Mouse (Mus musculus) CH12.LX (cell line): ENCODE measurements around the gene Vat1l. TPM values are rescaled to one million over a fixed set of nuclear protein-coding genes. Genes with fewer than 3 reads are reported as not detected.

Experiments
- DNase-seq: peaks from one replicate; pipeline ENCODE4 v3.0.0-alpha.2; 2013; ENCODE audit errors: extremely low read depth
- H3K27ac ChIP-seq: 2 replicates; pipeline ENCODE4 v1.5.1; 2012; ENCODE audit warnings: low read depth, mild to moderate bottlenecking, control low read depth, moderate library complexity; ENCODE audit not compliant: insufficient read depth
- H3K27me3 ChIP-seq: replicated peaks from 2 replicates; pipeline ENCODE3; 2012; ENCODE audit warnings: inconsistent platforms
- H3K36me3 ChIP-seq, 2 experiments: replicated peaks in 1 of 2; 2 replicates each; pipeline versions ENCODE3 to v1.6.1; 2012; ENCODE audit warnings: inconsistent platforms in 1 of 2, low read length in 1 of 2, mild to moderate bottlenecking in 1 of 2, mixed read lengths in 1 of 2, moderate library complexity in 1 of 2; ENCODE audit not compliant: control insufficient read depth in 1 of 2, insufficient read depth in 1 of 2
- H3K4me1 ChIP-seq, 2 experiments: 2 replicates each; pipeline ENCODE4 v1.6.1; 2012; ENCODE audit warnings: inconsistent platforms in 1 of 2, moderate library complexity in 1 of 2; ENCODE audit not compliant: insufficient read depth in 2 of 2, control insufficient read depth in 1 of 2
- H3K4me2 ChIP-seq: 2 replicates; pipeline ENCODE4 v1.6.1; 2012; ENCODE audit warnings: low read depth, mild to moderate bottlenecking, control low read depth; ENCODE audit not compliant: poor library complexity, insufficient read depth, severe bottlenecking
- H3K4me3 ChIP-seq, 3 experiments: fragments of 150-350 bp in 1 of 3; sonication (generic) in 1 of 3; replicated peaks in 1 of 3; 2 replicates each; pipeline versions ENCODE3 to v1.5.1; 2011 to 2012; ENCODE audit warnings: low read depth in 2 of 3, low read length in 2 of 3, mild to moderate bottlenecking in 2 of 3, moderate library complexity in 2 of 3, control low read depth in 1 of 3, improper control_type of control experiment in 1 of 3, inconsistent platforms in 1 of 3, mixed read lengths in 1 of 3; ENCODE audit not compliant: poor library complexity in 1 of 3
- H3K79me2 ChIP-seq: replicated peaks from 2 replicates; pipeline ENCODE4 v1.6.1; 2012; ENCODE audit warnings: mild to moderate bottlenecking, moderate library complexity; ENCODE audit not compliant: control insufficient read depth, poor library complexity, insufficient read depth, severe bottlenecking; ENCODE audit errors: extremely low read depth
- H3K9ac ChIP-seq: 2 replicates; pipeline ENCODE4 v1.6.1; 2012; ENCODE audit warnings: low read depth, mild to moderate bottlenecking, control low read depth, moderate library complexity; ENCODE audit not compliant: insufficient read depth
- H3K9me3 ChIP-seq: replicated peaks from 2 replicates; pipeline ENCODE3; 2012; ENCODE audit warnings: low read length, inconsistent platforms, mixed read lengths
- CHD1 ChIP-seq: IDR thresholded peaks from 2 replicates; pipeline ENCODE4 v1.6.1; 2012; ENCODE audit warnings: low read depth, low read length, improper control_type of control experiment, inconsistent platforms
- CHD2 ChIP-seq: IDR thresholded peaks from 2 replicates; pipeline ENCODE4 v1.6.1; 2011; ENCODE audit warnings: low read length, improper control_type of control experiment
- E2F4 ChIP-seq: IDR thresholded peaks from 2 replicates; pipeline ENCODE4 v1.6.1; 2011; ENCODE audit warnings: low read depth, low read length, improper control_type of control experiment; ENCODE audit not compliant: insufficient replicate concordance
- ELF1 ChIP-seq: IDR thresholded peaks from 2 replicates; pipeline ENCODE4 v1.6.1; 2014; ENCODE audit warnings: low read depth, mild to moderate bottlenecking, inconsistent platforms, low read length, improper control_type of control experiment
- ETS1 ChIP-seq: conservative IDR thresholded peaks from 2 replicates; pipeline ENCODE4 v1.6.1; 2012; ENCODE audit warnings: low read depth, mild to moderate bottlenecking, inconsistent platforms, low read length, improper control_type of control experiment, moderate library complexity
- HCFC1 ChIP-seq: IDR thresholded peaks from 2 replicates; pipeline ENCODE4 v1.6.1; 2012; ENCODE audit warnings: low read depth, mild to moderate bottlenecking, inconsistent platforms, low read length, improper control_type of control experiment
- IRF4 ChIP-seq: IDR thresholded peaks from 2 replicates; pipeline ENCODE4 v1.6.1; 2014; ENCODE audit warnings: low read depth, mild to moderate bottlenecking, inconsistent platforms, low read length, improper control_type of control experiment
- JUND ChIP-seq: conservative IDR thresholded peaks from 2 replicates; pipeline ENCODE4 v1.6.1; 2011; ENCODE audit warnings: low read depth, low read length, improper control_type of control experiment
- MAX ChIP-seq: IDR thresholded peaks from 2 replicates; pipeline ENCODE4 v1.6.1; 2011; ENCODE audit warnings: low read length, improper control_type of control experiment
- MAZ ChIP-seq: IDR thresholded peaks from 2 replicates; pipeline ENCODE4 v1.6.1; 2012; ENCODE audit warnings: low read depth, mild to moderate bottlenecking, inconsistent platforms, low read length, improper control_type of control experiment, moderate library complexity
- MEF2A ChIP-seq: IDR thresholded peaks from 2 replicates; pipeline ENCODE4 v1.6.1; 2014; ENCODE audit warnings: low read depth, mild to moderate bottlenecking, inconsistent platforms, low read length, improper control_type of control experiment, borderline replicate concordance
- MXI1 ChIP-seq: IDR thresholded peaks from 2 replicates; pipeline ENCODE4 v1.6.1; 2011; ENCODE audit warnings: mild to moderate bottlenecking, low read depth, low read length, improper control_type of control experiment
- NELFE ChIP-seq: IDR thresholded peaks from 2 replicates; pipeline ENCODE4 v1.6.1; 2011; ENCODE audit warnings: low read depth, low read length, improper control_type of control experiment
- PAX5 ChIP-seq: IDR thresholded peaks from 2 replicates; pipeline ENCODE4 v1.6.1; 2012; ENCODE audit warnings: low read length, inconsistent platforms, mixed read lengths
- RAD21 ChIP-seq: IDR thresholded peaks from 2 replicates; pipeline ENCODE4 v1.6.1; 2011; ENCODE audit warnings: low read depth, mild to moderate bottlenecking, low read length, improper control_type of control experiment, moderate library complexity
- RCOR1 ChIP-seq: conservative IDR thresholded peaks from 2 replicates; pipeline ENCODE4 v1.6.1; 2012; ENCODE audit warnings: low read depth, mild to moderate bottlenecking, inconsistent platforms, low read length, improper control_type of control experiment
- SMC3 ChIP-seq: IDR thresholded peaks from 2 replicates; pipeline ENCODE4 v1.6.1; 2011; ENCODE audit warnings: low read depth, low read length, improper control_type of control experiment
- ZC3H11A ChIP-seq: IDR thresholded peaks from 2 replicates; pipeline ENCODE4 v1.6.1; 2012; ENCODE audit warnings: low read depth, mild to moderate bottlenecking, inconsistent platforms, low read length, improper control_type of control experiment
- ZKSCAN1 ChIP-seq: IDR thresholded peaks from 2 replicates; pipeline ENCODE4 v1.6.1; 2012; ENCODE audit warnings: low read depth, inconsistent platforms, low read length, improper control_type of control experiment, borderline replicate concordance
- ZMIZ1 ChIP-seq: IDR thresholded peaks from 2 replicates; pipeline ENCODE4 v1.6.1; 2012; ENCODE audit warnings: low read depth, mild to moderate bottlenecking, inconsistent platforms, low read length, improper control_type of control experiment
- dilution Hi-C: fragments of 300-500 bp; cut with MboI; formaldehyde crosslinking; loops from 2 replicates; pipeline ENCODE4 v1.14.3; 2020; ENCODE audit warnings: low sequenced_read_pairs; ENCODE audit not compliant: extremely low pct_unique_long_range_greater_than_20kb, extremely low pct_ligation_motif_present
- in situ Hi-C: fragments of 300-500 bp; cut with MboI; formaldehyde crosslinking; loops from 3 replicates; pipeline ENCODE4 v1.14.3; 2019; ENCODE audit warnings: low sequenced_read_pairs, low pct_ligation_motif_present, low pct_unique_long_range_greater_than_20kb, mixed read lengths
- polyA plus RNA-seq: library from polyadenylated mRNA; unstranded; fragments of >175 nt; gene quantifications from 2 replicates; pipeline ENCODE4 v1.2.1, GENCODE M21; 2012; ENCODE audit warnings: low read depth; ENCODE audit not compliant: insufficient read length
- total RNA-seq, 2 experiments: library from RNA; depleted of rRNA; stranded (reverse); fragments of 300-350 nt in 1 of 2; fragments of >200 nt in 1 of 2; gene quantifications; 2 replicates each; pipeline ENCODE4 v1.2.3; 2012 to 2014

Vat1l gene
- total and polyA plus RNA-seq, 3 experiments = not detected

GRCm38 (mm10) chr8:114298253-114298652 is 92.8 kb downstream of the Vat1l start:
- no peak overlapping the region for H3K4me2 ChIP-seq
- peaks cover 76% of the 10 kb centered on the region for H3K9me3 ChIP-seq
- in situ Hi-C loops (no loop called here), dilution Hi-C loops (no loop called here)
- H3K4me1 ChIP-seq = no peaks in the 10 kb centered on the region
- no peak overlapping the region for H3K9ac ChIP-seq
- TF ChIP-seq RCOR1 = no peak
- no peak for TF ChIP-seq RAD21
- no peak for TF ChIP-seq MAX
- TF ChIP-seq ZC3H11A = no peak
- TF ChIP-seq HCFC1 = no peak
- TF ChIP-seq CHD2 = no peak
- TF ChIP-seq SMC3 = no peak
- TF ChIP-seq ETS1 = no peak
- no peak for TF ChIP-seq MEF2A
- TF ChIP-seq CHD1 = no peak
- TF ChIP-seq NELFE = no peak
- no peak overlapping the region for H3K27ac ChIP-seq
- no peaks in the 10 kb centered on the region for H3K36me3 ChIP-seq
- no peaks in the 10 kb centered on the region for H3K27me3 ChIP-seq
- no peak overlapping the region for H3K4me3 ChIP-seq
- H3K79me2 ChIP-seq = no peaks in the 10 kb centered on the region
- DNase-seq = no peak

- H3K79me2 ChIP-seq = no peaks in the 10 kb centered on the region
- in situ Hi-C loops = no loop called here
- DNase-seq = no peak
- peaks cover 75% of the 10 kb centered on the region for H3K9me3 ChIP-seq
- H3K4me2 ChIP-seq = no peak overlapping the region
- H3K4me1 ChIP-seq = no peaks in the 10 kb centered on the region
- H3K4me3 ChIP-seq = no peak overlapping the region
- no peak overlapping the region for H3K27ac ChIP-seq
- no peak overlapping the region for H3K9ac ChIP-seq
- TF ChIP-seq ZKSCAN1 = no peak
- TF ChIP-seq CHD2 = no peak
- no peak for TF ChIP-seq MAX
- TF ChIP-seq IRF4 = no peak
- TF ChIP-seq MXI1 = no peak
- TF ChIP-seq MAZ = no peak
- TF ChIP-seq PAX5 = no peak
- TF ChIP-seq NELFE = no peak
- no peak for TF ChIP-seq ZMIZ1
- no peak for TF ChIP-seq JUND
- no peak for TF ChIP-seq SMC3
- no peak for TF ChIP-seq E2F4
- TF ChIP-seq ELF1 = no peak
- H3K27me3 ChIP-seq = no peaks in the 10 kb centered on the region
- dilution Hi-C loops = no loop called here
- H3K36me3 ChIP-seq = no peaks in the 10 kb centered on the region
Observed at GRCm38 (mm10) chr8:114300072-114300471, 94.7 kb downstream of the Vat1l start.
